Mouse (Mus musculus) right cerebral cortex, postnatal 4 days (tissue): ENCODE measurements around the gene Tsku.

Experiments used
- DNase-seq: peaks from one replicate; pipeline ENCODE4 v3.0.0-alpha.2; 2022

Gene Tsku

DNA sequence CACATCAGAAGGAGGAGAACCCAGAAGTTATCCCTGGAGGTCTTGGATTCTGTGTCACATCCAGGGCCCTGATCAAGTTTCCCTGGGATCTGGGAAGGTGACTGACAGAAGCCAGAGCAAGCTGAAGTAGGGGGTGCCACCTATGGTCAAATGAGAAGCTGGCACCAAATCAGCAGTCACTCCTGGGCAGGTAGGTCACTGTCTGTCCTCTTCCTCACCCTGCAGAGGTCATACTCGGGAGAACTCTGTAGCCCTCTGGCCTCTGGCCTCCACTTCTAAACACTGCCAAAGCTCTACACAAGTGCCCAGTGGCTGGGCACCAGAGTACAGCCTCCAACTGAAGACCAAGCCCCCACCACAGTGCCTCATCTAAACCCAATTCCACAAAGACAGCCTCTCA, 3.1 kb downstream of the Tsku start:
- no peak for DNase-seq

DNA sequence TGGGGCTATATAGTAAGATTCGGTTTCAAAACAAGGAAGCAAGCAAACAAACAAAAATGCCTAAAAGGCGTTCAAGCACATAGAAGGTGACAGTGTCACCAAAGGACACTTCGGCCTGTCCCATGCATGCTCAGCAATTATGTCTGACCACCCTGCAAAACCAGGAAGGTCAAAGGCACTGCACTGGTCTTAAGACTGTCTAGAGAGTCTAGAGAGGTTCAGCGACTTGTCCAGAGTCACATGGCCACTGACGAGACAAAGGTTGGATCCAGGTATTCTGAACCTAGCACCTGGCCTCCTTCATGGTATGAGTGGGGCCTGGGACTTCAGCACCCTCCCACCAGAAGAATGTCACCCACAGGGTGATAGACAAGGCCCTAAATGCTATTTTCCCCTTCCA, 3.8 kb downstream of the Tsku start:
- DNase-seq: no peak

DNA sequence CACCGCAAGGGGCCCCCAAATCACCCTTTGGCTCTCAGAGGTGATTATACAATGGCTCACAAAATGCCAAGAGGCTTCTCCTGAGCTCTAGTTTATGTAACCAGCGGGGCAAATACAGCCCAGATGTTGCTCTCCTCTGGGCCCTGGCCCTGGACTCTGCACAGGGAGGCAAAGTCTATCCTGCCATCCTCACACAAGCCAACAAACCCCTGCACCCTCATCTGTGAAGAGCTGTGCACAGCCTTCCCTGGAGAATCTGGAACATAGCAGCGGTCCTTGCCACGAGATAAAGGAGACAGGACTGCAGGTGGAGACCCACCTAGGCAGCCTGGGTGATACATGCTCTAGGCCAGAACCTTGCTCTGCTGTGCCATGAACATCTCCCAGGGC, 6.2 kb downstream of the Tsku start:
- no peak for DNase-seq

DNA sequence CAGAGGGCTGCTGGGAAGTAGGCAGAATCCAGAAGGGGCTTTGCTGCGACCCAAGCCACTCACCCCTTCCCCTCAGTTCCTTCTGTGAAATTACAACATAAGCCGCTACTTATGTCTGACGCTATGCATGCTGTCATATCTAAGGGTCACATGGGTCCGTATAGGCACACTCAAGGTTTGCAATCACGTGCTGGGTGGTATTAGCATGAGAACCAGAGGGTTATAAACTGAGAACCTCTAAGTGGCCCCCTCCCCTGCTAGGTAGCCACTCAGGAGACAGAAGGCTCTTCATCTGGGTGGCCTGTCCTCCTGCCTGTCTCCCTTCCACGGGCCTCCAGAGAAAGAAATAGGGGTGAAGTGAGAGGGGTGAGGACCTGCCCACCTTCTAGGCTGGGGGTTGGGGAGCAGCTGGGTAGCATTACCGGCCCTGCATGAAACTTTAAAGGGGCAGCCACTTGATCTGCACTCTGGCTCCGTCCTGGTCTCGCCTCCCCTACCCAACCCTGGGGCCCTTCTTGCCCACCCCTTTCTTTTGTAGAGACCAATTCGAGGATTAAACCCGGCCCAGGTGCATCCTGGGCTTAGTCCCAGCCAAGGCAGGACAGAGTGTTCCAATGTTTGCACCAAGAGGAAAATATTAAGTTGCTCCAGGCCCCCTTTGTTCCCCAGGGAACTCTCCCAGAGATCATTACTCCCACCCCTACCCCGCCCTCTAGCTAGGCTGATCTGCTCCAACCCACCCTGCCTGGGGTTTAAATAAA, 6.8 kb downstream of the Tsku start:
- DNase-seq: no peak

DNA sequence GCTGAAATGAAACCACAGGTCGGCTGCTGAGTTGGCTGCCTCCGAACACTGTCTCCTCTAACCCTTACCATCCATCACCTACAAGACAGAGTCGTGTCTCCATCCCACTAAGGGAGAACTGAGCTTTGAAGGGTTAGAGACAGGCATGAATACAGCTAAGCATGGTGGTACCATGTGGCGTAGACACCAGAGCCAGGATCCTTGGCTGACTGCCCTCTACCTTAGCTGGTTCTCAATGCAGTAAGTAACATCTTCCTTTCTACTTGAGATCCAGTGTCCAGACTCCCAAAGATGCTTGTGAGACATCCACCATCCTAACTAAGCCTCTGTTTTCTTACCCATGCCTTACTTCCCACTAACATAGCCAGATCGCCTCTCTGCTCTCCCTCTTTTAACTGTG, 7.5 kb downstream of the Tsku start:
- DNase-seq: no peak

DNA sequence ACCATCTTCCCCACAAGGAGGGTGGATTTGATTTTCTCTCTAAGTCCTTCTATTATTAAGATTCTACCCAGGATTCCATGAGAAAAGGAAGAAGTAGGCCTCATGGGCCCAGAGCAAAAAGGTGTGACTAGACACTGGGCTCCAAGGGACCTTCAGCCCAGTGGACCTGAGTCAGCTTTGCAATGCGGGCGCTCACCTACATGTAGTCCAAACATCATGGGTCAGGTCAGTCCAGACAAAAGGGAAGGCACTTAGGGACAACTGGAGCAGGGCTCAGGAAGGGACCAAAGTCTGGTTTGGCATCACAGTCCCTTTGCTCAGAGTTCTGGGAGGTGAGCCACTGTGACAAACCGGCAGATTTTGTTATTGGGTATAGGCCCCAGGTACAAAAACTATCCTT, 9.6 kb downstream of the Tsku start:
- DNase-seq: no peak

DNA sequence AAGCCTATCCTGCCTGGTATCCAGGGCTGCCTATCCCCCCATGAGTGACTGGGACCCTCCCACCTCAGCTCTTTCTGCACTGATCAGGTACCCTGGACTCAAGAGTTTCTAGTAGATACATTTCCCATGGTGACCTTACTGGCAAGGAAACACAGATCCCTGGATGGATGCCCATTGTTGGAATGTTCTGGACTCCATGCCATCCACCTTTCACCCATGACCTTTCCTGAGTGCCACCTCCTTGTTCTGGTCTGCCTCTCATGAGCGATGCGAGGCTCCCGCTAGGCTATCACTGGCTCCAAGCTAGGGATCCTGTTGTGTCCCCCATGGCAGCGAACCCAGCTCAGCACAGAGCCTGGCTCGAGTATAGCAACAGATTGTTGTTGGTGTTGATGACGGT, 11.3 kb downstream of the Tsku start:
- no peak for DNase-seq

DNA sequence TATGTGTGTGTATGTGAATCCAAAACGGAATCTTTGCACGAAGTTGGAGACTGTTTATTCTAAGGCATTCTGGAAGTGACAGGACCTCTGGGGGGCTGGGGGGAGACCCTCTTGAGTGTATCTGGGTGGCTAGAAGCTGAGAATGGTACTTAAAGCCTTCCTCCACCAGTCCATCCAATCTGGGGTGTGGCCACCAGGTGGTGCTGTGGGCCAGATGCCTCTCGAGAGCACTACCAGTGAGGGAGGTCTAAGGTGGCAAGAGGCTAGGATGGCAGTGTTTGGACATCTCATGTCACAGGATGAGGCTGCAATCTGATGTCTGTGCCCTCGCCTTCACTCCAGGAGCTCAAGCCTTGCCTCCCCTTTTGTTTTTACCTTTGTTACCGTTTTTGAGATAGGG, 12.0 kb downstream of the Tsku start:
- DNase-seq: peak; percentile 86

DNA sequence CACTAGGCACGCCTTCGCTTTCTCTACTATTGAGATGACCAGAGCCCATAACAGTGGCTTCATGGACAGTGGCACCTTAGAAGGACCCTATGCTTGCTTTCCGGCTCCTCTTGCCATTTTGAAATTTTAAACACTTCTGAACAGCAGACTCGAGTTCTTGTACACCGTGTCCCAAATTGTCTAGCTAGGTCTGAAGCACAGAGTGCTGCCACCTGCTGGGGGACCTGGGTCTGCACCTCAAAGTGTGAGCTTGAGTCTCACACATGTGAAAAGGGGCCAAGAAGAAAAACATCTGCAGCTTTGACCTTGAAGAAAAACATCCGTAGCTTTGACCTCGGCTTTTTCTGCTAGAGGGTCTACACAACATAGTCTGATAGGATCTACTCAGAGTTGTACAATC, 13.1 kb downstream of the Tsku start:
- peak; percentile 75 for DNase-seq

DNA sequence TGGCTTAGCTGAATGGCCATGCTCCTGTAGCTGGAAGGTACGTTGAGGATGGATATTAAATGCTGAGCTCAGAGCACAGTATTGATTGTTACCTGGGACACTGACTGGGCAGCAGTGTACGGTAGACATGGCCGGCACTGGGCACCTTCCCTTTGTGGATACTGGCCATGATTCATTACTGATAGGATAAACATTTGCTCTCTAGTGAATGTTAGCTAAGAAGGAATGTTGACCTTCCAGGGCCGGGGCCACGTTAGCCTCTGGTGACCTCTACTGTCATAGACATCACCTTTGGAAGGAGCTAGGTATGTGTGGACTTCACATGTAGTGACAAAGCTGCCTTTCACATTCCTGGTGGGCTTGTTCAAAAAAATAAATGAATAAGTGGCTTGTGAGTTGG, 13.7 kb downstream of the Tsku start:
- no peak for DNase-seq

DNA sequence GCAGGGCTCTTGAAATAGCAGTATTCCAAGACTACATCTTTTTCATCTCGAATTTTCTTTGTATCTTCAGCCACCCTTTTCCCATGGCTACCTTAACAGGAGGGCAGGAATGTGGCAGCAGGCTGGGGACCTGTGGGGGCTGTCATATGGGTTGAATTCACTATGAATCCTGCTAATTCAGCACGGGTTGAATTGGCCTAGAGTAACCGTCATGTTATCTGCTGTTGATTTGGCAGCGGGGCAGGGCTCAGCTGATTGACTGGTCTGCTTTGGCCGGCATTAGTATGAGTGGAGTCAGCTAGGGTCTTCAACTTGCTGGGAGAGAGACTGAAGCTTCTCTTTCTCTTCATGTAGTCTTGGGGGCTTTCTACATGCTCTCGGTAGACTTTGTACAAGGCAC, 16.1 kb downstream of the Tsku start:
- DNase-seq: no peak

DNA sequence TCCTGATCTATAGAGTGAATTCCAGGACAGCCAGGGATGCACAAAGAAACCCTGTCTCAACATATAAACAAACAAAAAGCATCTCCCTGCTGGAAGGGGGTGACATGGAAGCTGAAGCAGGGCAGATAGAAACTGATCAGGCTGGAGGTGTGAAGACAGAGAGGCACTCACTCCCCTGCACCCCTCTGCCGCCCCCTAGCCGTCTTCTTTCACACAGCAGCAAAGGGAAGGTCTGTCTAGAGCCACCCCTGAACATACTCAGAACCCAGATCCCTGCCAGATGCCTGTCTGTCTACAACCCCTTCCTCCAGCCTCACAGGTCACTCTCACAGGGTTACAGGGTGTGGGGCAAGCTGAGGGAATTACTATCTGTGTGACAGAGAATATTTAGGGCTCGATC, 16.8 kb downstream of the Tsku start:
- peak; percentile 49 for DNase-seq

DNA sequence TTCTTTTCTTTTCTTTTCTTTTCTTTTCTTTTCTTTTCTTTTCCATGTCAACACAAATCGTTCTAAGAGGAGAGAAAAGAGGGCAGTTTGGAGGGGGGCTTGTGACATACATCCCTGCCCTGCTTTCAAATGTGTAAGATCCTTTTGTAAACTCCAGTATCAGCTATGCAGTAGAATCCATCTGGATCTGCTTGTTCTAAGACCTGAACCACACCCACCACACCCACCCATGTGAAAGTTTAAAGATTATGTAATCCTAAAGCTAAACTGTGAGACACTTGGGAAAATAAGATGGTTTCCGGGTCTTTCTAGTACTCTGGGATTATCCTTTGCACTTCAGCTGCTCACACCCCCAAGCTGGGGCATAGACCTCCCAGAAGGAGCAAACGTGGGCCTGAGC, 18.9 kb downstream of the Tsku start:
- no peak for DNase-seq

DNA sequence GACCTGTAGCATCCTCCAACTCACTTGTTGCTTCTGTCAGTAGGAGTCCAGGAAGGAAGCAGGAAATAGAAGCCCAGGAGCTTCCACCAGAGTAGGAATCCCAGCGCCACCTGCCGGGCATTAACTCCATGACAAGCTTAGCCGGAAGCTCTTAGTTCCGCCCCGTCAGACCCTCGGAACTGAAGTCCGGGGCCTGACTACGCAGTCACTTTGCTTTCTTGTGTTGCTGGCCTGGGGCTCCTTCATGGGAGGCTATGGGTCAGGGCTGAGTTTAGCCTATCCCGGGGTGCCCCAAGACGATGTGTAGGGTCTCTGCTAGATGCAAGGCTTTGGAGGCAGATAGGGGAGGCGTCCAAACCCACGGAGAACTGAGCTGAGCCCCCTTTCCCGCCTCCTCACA, 19.7 kb downstream of the Tsku start:
- peak; percentile 93 for DNase-seq

DNA sequence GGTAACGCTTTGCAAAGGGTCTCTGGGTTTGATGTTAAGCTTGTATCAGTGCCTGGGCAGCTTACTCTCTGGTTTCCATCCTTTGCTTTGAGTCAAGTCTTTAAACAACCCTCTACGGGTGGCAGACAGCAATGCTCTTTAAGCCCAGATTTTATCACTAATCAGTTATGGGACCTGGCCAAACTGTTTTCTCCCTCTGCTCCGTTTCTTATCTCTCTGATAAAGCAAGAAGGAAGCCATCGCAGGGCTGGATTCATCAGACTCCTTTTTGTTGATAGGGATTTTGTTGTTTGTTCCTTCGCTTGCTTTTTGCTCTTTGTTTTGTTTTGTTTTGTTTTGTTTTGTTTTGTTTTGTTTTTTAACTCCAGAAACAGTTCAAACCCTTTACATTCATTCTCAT, 20.8 kb downstream of the Tsku start:
- DNase-seq: no peak

DNA sequence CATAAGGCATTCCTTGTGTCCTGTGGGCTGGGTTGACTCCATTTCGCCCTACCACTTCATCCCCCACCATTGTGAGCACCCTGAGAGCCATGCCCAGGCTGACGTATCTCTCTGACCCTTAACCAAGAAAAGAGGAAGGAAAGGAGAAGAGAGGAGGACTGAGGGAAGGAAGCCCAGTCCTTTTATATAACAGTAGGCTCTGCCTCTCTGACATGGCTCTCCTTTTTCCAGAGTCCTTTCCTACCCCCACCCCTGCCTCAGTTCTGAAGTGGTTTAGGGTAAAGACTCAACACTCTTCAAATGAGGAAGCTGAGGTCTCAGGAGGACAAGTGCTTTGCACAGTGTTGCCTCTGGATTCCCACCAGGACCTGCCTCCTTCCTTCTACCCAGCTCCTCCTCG, 27.1 kb downstream of the Tsku start:
- no peak for DNase-seq

DNA sequence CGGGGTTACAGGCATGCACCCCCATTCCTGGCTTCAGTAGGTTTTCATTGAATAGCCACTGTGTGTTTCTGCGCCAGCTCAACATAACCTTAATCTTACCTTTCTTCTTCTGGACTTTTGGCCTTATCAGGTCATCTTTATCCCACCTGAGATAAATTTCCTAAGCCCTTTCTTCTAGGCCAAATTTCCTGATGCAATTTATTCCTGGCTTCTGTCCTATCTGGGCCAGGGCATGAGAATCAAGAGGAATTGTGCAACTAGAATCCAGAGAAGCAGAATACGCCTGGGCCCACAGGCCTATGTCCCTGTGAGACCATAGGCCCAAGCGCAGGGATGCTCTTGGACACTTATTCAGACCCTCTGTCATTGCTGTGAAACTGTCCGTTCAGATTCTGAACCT, 27.6 kb downstream of the Tsku start:
- no peak for DNase-seq

DNA sequence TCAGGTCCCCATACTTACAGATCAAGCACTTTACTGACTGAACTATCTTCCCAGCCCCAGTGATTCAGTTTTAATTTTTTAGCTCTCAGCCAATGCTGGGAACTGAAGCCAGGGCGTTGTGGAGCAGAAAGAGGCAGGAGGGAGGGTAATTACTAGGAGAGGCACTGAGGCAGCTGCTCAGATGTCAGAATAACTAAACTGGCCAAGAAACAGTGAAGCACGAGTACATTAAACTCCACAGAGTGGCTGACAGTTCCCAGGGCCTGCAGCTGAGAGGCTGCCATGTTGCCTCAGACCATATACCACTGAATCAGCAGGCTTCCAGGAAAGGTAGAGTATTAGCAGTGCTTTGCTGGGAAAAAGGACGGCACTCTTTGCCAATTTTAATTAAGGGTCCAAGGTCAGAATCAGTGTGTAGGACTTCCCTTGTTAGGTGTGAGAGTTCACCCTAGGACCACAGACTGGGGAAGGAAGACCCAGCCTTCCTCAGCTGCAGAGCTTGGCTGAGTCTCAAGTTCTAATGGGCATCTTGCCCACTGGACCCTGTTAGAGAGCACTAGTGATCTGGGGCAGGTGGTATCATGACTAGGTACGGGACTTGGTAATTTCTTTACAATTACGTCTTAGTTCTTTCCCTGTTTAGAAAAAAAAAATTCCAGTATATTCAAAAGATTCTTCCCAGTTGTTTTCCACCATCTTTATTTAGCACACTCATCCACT, 28.3 kb downstream of the Tsku start:
- no peak for DNase-seq

DNA sequence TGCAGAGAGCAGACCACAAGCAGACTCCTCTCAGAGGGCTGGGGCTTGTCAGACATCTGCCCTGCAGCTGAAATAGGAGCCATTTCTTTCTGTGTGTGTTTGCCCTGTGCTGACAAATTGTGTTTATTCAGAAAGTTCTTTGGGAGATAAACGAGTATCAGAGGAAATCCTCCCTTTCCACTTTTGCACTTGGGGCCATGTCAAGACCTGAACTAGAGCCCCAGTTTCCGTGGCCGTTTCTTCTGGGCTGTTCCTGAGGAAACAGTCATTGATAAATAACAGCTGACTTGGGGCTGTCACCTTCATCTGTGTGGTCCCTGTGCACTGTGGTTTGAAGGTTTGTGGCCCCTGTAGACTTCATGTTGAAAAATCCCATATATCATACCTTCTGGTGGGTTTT, 29.2 kb downstream of the Tsku start:
- DNase-seq: no peak

DNA sequence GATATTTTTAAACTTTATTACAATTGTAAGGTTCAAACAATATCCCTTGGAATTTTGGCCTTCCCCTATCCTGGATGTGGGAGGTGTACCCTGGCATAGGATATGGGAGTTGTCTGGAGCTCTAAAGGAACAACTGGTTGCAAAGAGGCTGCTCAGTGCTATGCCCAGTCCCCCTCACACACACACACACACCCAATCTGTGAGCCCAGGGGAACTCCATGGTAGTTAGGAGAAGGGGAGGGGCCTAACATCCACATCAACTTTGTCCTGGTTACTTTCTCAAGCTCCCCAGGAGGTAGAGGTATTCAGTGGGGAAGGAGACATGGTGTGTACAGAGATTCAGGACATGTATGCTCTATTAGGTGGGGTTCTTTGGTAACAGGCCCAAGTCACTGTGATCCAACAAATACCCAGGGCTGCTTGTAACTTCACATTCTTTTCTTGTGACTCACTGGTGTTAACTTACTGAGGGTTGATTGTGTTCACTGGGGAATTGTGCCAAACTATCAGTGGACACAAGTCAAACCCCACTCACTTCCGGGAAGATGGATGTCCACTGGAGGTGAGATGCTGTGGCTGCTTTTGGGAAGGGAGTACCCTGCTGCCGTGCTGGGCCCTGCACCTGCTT, 30.6 kb downstream of the Tsku start:
- DNase-seq: no peak

DNA sequence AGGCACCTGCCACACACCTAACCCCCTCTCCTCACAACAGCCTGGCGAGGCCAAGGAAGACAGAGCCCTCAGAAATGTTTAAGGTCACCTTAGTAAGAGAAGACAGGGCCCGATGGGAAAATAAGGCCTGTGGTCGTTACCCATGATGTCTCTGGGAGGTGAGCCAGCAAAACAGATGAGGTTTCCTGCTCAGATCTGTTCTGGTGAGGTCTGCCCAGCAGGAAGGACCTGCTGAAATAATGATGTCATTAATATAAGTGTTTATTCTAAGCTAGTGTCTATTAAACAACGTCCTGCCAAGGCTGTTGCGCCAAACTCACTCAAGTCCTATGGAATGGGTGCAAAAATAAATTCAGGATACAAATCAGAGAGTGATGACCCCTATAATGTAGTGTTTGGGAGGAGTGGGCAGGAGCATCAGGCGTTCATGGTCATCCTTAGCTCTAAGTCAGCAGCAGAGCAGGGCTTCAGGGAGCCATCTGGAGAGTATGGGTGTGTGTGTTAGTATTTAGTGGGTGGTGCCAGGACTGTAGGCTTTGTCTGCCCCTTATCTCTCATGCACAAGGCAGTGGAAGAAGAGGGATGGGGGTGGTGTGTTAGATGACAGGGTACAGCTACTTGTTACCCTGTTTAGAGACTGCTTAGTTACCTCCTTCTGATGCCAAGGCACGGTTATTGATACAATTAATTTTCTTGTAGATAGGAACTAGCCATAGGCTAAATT, 31.3 kb downstream of the Tsku start:
- DNase-seq: no peak

DNA sequence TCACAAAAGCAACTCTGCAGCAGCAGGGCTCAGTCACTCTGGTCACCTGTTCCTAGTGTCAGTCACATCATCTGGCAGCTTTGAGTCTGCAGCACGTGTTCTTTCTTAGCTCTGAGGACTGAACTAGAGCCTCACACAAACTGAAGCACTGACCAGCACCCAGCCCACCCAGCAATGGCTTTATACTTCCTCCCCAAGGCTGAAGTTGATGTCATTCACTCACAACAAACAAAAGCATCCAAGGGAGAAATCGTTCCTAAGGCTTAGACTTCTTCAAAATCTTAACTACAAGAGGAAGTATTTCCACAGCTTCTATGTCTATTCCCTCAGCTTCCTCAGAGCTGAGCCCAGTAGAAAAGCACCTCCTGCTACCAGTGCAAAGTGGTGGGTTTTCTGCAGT, 32.8 kb downstream of the Tsku start:
- DNase-seq: no peak

DNA sequence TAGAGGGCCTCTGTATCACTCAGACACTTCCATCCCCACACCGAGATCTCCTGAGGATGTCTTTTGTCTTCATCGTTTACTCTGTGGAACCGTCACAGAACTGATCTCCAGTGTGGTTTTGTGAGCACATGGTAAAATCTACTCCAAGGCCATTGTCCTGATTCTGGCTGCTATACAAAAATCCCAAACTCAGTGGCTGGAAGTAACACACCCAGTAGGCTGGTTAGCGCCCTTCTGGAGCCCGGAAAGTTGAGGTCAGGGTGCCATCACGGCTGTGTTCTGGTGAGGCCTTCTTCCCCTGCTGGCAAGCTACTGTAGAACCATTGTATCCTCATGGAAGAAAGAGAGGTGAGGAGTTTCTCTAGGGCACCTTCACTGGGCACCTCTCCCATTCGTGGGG, 35.1 kb downstream of the Tsku start:
- DNase-seq: no peak

DNA sequence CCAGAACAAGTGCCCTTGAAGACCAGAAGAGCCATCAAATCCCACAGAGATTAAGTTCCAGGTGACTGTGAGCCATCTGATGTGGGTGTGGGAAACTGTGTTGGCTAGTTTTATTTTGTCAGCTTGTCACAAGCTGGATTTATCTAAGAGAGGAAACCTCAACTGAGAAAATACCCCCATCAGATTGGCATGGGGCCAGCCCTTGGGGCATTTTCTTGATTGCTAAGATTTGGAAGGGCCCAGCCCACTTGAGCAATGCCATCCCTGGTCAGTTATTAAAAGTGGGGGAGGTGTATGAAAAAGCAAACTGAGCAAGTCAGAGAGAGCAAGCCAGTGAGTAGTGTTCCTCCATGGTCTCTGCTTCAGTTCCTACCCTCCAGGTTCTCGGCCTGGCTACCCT, 36.9 kb downstream of the Tsku start:
- DNase-seq: no peak
